17 mouse cellular contexts compared by ENCODE assay signal in genomic region chr5:122777322-122777721, GRCm38 (mm10). TPM values are rescaled to one million over a fixed set of nuclear protein-coding genes. Genes with fewer than 3 reads are reported as not detected.
DNase-seq lines count a peak whose midpoint lies in the region; ATAC-seq and TF ChIP-seq lines count a peak whose summit lies in the region.
"Had no signal": no experiment of that assay in that cellular context is flagged by ENCODE, and none has a peak within 500 bp of the region (broad histone marks: within the 10 kb centered on the region; RNA-seq: fewer than 3 reads in every experiment).

No protein-coding gene starts in this region.

- H3K4me3 ChIP-seq in hindbrain, embryonic 15.5 days: peak overlapping the region; percentile 94; the same call in 1 of the 2 replicates
- H3K4me3 ChIP-seq in hindbrain, embryonic 10.5 days: no peak overlapping the region
- no peak overlapping the region for H3K4me3 ChIP-seq in liver, embryonic 13.5 days (replicated peaks)
- H3K4me3 ChIP-seq in cortical plate, adult 2 months (ENCODE audit: insufficient read depth, low read length): peak overlapping the region; percentile 97; the same call in 1 of the 2 replicates
- H3K4me3 ChIP-seq in neural tube, embryonic 14.5 days (ENCODE audit: low read depth, low read length): no peak overlapping the region

- H3K27me3 ChIP-seq in hindbrain, embryonic 15.5 days: no peaks in the 10 kb centered on the region
- peaks cover 13% of the 10 kb centered on the region; the same call in 1 of the 2 replicates for H3K27me3 ChIP-seq in hindbrain, embryonic 10.5 days (ENCODE audit: insufficient read depth, poor library complexity, severe bottlenecking)
- H3K27me3 ChIP-seq in liver, embryonic 13.5 days: no peaks in the 10 kb centered on the region
- H3K27me3 ChIP-seq in neural tube, embryonic 14.5 days (ENCODE audit: control insufficient read depth, insufficient read depth, low read length): no peaks in the 10 kb centered on the region
- H3K27me3 ChIP-seq: heart, embryonic 12.5 days; limb, embryonic 13.5 days; lung, embryonic 15.5 days had no signal

- no peak for TF ChIP-seq POLR2A in cortical plate, adult 2 months (IDR thresholded peaks at IDR 0.05; ENCODE audit: extremely low read depth, insufficient read depth, low read length)

- no peak for ATAC-seq in hindbrain, embryonic 15.5 days (ENCODE audit: low FRiP score, low read depth)
- ATAC-seq in liver, embryonic 13.5 days (ENCODE audit: low read depth): no peak
- no peak for ATAC-seq in neural tube, embryonic 14.5 days (ENCODE audit: low read depth)
- ATAC-seq: intestine, embryonic 16.5 days had no signal

- H3K4me2 ChIP-seq in hindbrain, embryonic 15.5 days: peak overlapping the region; percentile 92; the same call in 1 of the 2 replicates
- 0 out of 2 replicates have a peak overlapping the region, but pooled peaks have one; percentile 95 for H3K4me2 ChIP-seq in liver, embryonic 13.5 days
- H3K4me2 ChIP-seq in neural tube, embryonic 14.5 days (ENCODE audit: low read depth, low read length): 0 out of 2 replicates have a peak overlapping the region, but pooled peaks have one; percentile 89

- H3K9me3 ChIP-seq in hindbrain, embryonic 15.5 days: no peaks in the 10 kb centered on the region
- H3K9me3 ChIP-seq in hindbrain, embryonic 10.5 days: no peaks in the 10 kb centered on the region
- H3K9me3 ChIP-seq in liver, embryonic 13.5 days (replicated peaks): no peaks in the 10 kb centered on the region
- no peaks in the 10 kb centered on the region for H3K9me3 ChIP-seq in neural tube, embryonic 14.5 days (ENCODE audit: control insufficient read depth, low read length)
- H3K9me3 ChIP-seq: G1E; heart, embryonic 12.5 days; lung, embryonic 15.5 days had no signal

- no peak for TF ChIP-seq CTCF in cortical plate, adult 2 months (IDR thresholded peaks at IDR 0.05; ENCODE audit: extremely low read depth, insufficient read depth, low read length)

- H3K36me3 ChIP-seq in hindbrain, embryonic 15.5 days: no peaks in the 10 kb centered on the region
- H3K36me3 ChIP-seq in hindbrain, embryonic 10.5 days: peaks cover 29% of the 10 kb centered on the region
- peaks cover 18% of the 10 kb centered on the region; the same call in 1 of the 2 replicates for H3K36me3 ChIP-seq in liver, embryonic 13.5 days
- H3K36me3 ChIP-seq in neural tube, embryonic 14.5 days (ENCODE audit: control insufficient read depth, insufficient read depth, low read length): no peaks in the 10 kb centered on the region
- H3K36me3 ChIP-seq: lung, embryonic 15.5 days had no signal

- no peak for DNase-seq in hindbrain, embryonic 10.5 days (ENCODE audit: low spot score)
- no peak for DNase-seq in liver, embryonic 13.5 days
- DNase-seq in liver: no peak
- no peak for DNase-seq in heart, postnatal 25 days (ENCODE audit: low spot score)
- DNase-seq: adrenal gland, adult 2 months; cerebellum, postnatal 10 days; heart, postnatal 4 days; kidney, postnatal 25 days; right cerebral cortex, postnatal 25 days had no signal

- H3K9ac ChIP-seq in hindbrain, embryonic 15.5 days: no peak overlapping the region
- no peak overlapping the region for H3K9ac ChIP-seq in liver, embryonic 13.5 days
- no peak overlapping the region for H3K9ac ChIP-seq in neural tube, embryonic 14.5 days (replicated peaks; ENCODE audit: low read depth, low read length)

- H3K4me1 ChIP-seq in hindbrain, embryonic 15.5 days (replicated peaks): peaks cover 21% of the 10 kb centered on the region
- H3K4me1 ChIP-seq in hindbrain, embryonic 10.5 days (replicated peaks): peaks cover 19% of the 10 kb centered on the region
- H3K4me1 ChIP-seq in liver, embryonic 13.5 days (replicated peaks): peaks cover 55% of the 10 kb centered on the region
- H3K4me1 ChIP-seq in cortical plate, adult 2 months (ENCODE audit: control insufficient read depth, insufficient read depth, low read length): peaks cover 2% of the 10 kb centered on the region; the same call in 1 of the 2 replicates
- H3K4me1 ChIP-seq in neural tube, embryonic 14.5 days (ENCODE audit: control insufficient read depth, insufficient read depth, low read length): no peaks in the 10 kb centered on the region; the same call in 1 of the 2 replicates

- intact Hi-C loops in heart, postnatal 25 days (cut with DNase I): loop anchor here (5.0 kb wide), 1 partner anchor 275 kb away; the partner anchor contains the start of gene Atp2a2

- 36% methylated on average over 2 of the region's 2 CpGs for WGBS in hindbrain, embryonic 15.5 days
- 49% methylated on average over 2 of the region's 2 CpGs for WGBS in hindbrain, embryonic 10.5 days
- 52% methylated on average over 2 of the region's 2 CpGs for WGBS in liver, embryonic 13.5 days (ENCODE audit: insufficient replicate concordance)
- 48% methylated on average over 2 of the region's 2 CpGs for WGBS in neural tube, embryonic 14.5 days

- no peak overlapping the region for H3K27ac ChIP-seq in hindbrain, embryonic 15.5 days (replicated peaks)
- no peak overlapping the region for H3K27ac ChIP-seq in hindbrain, embryonic 10.5 days
- no peak overlapping the region for H3K27ac ChIP-seq in liver, embryonic 13.5 days
- H3K27ac ChIP-seq in cortical plate, adult 2 months (ENCODE audit: insufficient read depth, low read length): no peak overlapping the region
- H3K27ac ChIP-seq in neural tube, embryonic 14.5 days (ENCODE audit: low read depth, low read length): no peak overlapping the region
- H3K27ac ChIP-seq: limb, embryonic 13.5 days; lung, embryonic 15.5 days had no signal

RNA-seq across cellular contexts. Expression of gene Camkk2, which starts 1.9 kb away (rescaled TPM):
- 62.6 and 73.4 TPM in 2 replicates for polyA plus RNA-seq in hindbrain, embryonic 15.5 days (2015; fragmentation: Nextera tagmentation; extraction: Ambion mirVana)
- polyA plus RNA-seq in hindbrain, embryonic 10.5 days (2016; fragmentation: Nextera tagmentation; extraction: Ambion mirVana): 25.1 and 29.3 TPM in 2 replicates
- polyA plus RNA-seq in liver, embryonic 13.5 days (2015; fragmentation: Nextera tagmentation; extraction: Ambion mirVana): 9.6 and 11.5 TPM in 2 replicates
- polyA plus RNA-seq in cortical plate, adult 2 months (2012; rRNA removed): 274 and 276 TPM in 2 replicates
- 61.8 and 62.7 TPM in 2 replicates for polyA plus RNA-seq in neural tube, embryonic 14.5 days (2014; fragmentation: Nextera tagmentation; extraction: Ambion mirVana)
- 10 to 100 TPM; 11.0 to 11.4 TPM for total RNA-seq in heart, postnatal 25 days (2021)

RNA-seq across cellular contexts. Expression of gene Anapc5, which starts 43.8 kb away (rescaled TPM):
- 481 and 508 TPM in 2 replicates for polyA plus RNA-seq in hindbrain, embryonic 15.5 days (2015; fragmentation: Nextera tagmentation; extraction: Ambion mirVana)
- 491 and 495 TPM in 2 replicates for polyA plus RNA-seq in hindbrain, embryonic 10.5 days (2016; fragmentation: Nextera tagmentation; extraction: Ambion mirVana)
- 258 and 301 TPM in 2 replicates for polyA plus RNA-seq in liver, embryonic 13.5 days (2015; fragmentation: Nextera tagmentation; extraction: Ambion mirVana)
- 420 and 467 TPM in 2 replicates for polyA plus RNA-seq in cortical plate, adult 2 months (2012; rRNA removed)
- polyA plus RNA-seq in neural tube, embryonic 14.5 days (2014; fragmentation: Nextera tagmentation; extraction: Ambion mirVana): 488 and 511 TPM in 2 replicates
- 100 to 1,000 TPM; 161 to 165 TPM for total RNA-seq in heart, postnatal 25 days (2021)

Comparison
In these comparisons a context has a peak if more than half of its experiments do, and no peak if none do; other contexts are left out.
1. H3K4me3 ChIP-seq: peak in hindbrain, embryonic 15.5 days (single experiment) and cortical plate, adult 2 months (single experiment); none in hindbrain, embryonic 10.5 days (single experiment), liver, embryonic 13.5 days (single experiment) and neural tube, embryonic 14.5 days (single experiment).
2. Peak in every context shown above with its lines, with median percentiles within 50 percentile points of each other: H3K4me2 ChIP-seq.